Mouse (Mus musculus): ENCODE measurements at regions not wholly inside any gene's neighbourhood (a gene's known extent, or its start where the extent isn't known, plus 50 kb on each side); places are given as distances from the start of the nearest gene placed in this dataset.
A peak's percentile ranks its signal among the peaks of the same experiment; 100 is the strongest.
"Not testable (repeated sequence)": the region's sequence is repeated elsewhere in the genome, so short reads cannot be mapped to it uniquely, and the experiment has no call there.

DNA sequence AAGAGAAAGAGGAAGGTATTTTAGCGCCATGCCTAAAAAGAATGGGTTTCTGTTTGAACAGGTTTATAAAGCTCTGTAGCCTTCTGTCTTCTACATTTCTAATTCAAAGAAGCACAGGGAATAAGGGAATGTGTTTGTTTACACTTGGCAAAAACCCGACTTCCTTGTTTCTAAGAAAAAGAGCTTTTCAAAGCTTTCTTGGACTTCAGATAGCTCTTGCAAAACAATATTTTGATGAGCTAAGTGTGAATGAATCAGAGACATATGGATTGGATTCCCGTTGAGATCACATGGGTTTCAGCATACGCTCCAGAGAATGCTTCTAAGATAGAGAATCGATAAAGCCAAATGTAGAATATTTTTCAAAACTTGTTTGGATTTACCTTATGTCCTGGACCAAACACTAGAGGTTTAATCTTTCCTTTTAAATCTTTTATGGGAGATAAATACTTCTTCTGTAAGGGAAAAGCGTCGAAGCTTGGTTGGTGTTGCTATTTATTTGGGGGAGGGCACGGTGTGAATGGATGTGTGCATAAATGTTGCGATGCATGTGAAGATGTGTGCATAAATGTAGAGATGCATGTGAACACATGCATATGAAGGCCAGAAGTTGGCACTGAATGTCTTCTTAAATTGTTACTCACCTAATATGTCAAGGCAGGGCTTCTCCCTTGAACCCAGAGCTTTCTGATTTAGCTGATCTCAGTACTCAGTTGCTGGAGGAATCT lies 576.4 kb downstream of the Nyap2 start:
- DNase-seq, result no peak

DNA sequence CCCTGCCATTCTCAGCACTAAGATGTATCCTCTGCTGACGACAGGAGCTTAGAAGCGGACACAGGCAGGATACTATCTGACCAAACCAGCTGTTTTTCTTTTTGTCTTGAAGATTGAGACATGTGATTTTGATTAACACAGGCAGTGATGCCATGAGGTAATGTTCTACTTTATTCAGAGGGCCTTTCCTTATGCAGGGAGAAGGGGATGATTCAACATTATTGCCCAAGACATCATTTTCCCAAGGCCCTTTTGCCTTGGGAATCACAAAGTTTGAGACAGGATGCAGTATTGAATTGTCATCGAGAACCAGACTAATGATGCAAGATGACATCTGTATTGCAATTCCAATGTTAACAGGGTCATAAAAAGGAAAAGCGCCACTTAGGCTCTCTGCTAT lies 571.7 kb upstream of the Gm9747 start:
- DNase-seq, result no peak

DNA sequence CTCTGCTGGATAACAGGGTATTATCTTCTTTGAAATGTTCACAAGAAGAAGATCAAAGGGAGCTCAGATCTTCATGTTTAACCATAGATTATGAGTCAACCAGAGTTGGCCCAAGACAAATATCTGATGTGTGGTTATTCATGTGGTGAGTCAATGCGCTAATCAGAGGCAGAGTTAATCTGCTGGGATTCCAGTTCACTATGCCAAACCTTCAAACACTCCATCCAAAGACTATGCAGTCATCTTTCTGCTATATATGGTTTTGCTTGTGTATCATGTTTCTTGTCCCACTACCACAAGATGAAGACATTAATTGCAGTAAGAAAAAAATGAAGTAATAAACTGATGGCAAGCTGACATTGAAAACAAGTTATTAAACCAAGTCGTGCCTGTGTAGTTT lies 561.8 kb upstream of the Gm9747 start:
- DNase-seq, result no peak

DNA sequence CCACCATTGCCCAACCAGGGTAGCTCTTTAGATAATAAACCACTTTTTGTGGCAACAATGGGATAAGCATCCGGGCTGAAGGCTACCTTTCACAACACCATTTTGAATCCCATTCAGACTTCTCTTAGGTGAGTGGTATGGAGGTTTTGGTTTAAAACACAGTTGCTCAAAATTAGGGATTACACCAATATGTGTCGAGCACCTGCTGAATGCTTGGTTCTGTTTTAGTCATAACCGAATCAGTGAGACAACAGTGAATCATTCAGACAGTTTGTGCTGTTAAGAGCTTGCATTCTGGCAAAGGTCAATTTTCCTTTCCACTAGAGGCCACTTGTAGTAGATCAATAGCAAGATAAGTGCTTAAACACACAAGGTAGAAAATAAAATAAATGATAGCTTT lies 561.2 kb upstream of the Gm9747 start:
- DNase-seq, result no peak

DNA sequence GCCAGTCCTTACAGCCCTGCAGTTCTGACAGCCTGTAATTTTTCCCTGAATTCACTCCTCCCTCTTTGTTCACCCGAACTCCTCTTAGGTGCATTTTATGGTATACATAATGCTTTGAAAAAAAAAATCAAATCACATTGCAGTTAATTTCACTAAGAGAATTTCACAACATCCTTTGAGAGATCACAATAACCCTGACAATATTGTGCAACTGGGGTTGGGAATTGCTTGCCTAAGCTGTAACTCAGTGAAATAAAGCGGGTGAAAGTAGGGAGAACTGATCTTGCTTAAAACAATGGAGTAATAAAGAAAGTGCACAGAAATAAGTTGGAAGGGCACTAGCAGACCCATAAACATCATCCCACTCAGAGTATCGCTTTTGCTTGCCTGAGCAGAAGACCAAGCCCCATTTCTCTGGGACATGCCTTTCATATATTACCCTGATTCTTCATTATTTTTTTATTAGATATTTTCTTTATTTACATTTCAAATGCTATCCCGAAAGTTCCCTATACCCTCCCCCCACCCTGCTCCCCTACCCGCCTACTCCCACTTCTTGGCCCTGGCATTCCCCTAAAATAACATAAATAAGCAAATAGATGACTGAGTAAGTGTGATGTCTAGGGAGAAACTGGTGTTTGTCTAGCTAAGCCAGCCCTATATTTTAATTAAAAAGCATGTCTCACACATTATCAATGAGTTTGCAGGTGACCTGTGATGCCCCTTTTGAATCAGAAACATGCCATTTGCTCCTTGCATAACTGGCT lies 557.2 kb upstream of the Gm9747 start:
- DNase-seq, result peak in 1 of 2 experiments; percentile 4

DNA sequence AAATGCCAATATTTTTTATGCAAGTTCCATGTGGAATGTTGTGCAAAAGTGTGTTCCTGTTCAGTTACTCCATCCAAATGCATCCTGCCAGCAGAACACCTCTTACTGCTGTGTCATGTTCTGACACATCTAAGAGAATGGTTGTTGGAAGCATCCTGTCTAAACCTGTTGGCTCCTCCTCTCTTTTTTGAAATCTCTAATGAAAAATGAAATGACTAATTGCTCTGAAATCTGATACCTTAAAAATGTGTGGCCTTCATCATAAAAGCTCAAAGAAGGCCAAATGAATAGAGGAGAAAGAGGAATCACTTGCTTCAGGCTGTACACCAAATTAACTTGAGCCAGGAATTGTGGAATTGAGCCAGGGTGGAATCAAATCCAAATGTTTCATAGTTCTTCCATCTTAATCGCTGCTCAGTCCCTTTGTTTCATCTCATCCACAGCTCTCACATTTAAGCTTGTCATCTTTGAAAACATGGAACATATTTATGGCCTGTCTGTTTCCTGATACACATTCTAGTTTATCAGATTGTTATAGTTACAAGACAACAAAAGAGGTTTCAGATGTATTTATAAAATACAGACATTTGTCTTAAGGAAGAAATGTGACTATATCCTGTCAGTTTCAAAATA lies 555.0 kb upstream of the Gm9747 start:
- DNase-seq, result peak in 1 of 2 experiments; percentile 31

DNA sequence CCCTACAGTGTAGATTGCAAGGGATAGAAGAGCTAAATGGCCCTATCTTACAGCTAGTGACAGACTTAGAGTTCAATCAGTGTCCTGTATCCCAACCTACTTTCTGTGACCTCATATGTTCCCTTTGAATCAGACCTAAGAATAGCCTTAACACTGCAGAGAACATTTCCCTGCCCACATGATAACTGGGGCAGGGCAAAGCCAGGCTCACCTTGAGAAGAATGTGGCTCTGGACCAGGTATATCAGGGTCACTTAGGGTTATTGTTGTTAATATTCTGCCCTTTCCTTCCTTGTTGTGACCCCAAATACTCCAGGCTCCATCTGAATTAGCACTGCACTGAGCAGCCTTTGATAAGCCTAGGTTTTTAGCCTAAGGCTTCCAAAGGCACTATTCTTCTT lies 536.8 kb upstream of the Gm9747 start:
- DNase-seq, result no peak

DNA sequence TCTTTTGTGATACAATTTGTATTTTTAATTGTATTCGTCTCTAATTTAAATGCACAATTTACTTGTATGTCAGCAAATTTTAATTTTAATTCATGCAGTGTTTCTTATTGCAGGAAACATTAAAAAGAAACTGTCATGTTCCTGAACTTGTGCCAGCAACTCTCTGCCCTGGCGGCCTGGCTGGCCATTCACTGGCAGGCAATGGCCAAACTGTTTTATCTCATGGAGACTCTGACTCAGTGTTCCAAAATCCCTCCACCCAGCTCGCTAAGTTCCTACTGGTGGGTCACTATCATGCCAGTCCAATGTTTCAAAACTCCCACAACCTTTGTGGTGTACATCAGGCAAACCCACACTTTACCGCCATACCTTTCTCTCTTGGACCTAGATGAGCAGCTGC lies 523.7 kb upstream of the Gm9747 start:
- DNase-seq, result peak in 1 of 2 experiments; percentile 1

DNA sequence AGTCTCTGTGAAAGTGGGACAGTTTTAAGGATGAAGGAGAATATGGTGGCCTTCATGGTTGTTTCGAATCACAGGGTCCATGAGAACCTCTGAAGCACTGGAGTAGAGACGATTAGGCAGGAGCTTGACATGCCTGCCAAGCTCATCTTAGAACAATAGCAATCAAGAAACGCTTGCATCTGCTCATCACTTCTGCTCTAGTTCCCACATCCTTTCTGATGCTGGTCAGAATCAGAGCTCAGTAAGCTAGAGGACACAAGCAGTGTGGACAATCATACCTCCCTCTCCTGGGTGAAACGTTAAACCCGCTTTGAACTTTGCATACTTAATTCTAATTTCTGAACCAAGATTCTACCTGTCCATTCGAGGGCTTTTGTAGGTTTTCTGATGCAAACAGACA lies 515.8 kb upstream of the Gm9747 start:
- no peak for DNase-seq

DNA sequence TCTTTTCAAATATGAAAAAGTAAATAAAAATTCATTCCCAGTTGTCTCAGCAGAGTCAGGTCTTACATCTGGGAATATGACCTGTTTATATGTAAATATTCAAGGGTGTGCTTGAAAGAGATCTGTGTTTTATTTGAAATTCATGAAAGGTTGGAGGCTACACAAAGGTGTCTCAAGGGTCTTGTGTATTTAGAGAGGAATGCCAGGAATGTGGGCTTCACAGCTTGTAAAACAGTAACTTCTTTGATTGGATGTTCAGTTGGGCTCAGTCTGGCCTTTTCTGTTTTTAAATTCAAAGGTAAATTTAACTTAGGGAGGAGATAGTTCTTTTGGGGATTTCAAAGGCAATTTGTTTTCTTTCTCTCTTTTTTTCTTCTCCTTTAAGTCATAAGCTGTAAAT lies 514.7 kb upstream of the Gm9747 start:
- DNase-seq, result no peak

DNA sequence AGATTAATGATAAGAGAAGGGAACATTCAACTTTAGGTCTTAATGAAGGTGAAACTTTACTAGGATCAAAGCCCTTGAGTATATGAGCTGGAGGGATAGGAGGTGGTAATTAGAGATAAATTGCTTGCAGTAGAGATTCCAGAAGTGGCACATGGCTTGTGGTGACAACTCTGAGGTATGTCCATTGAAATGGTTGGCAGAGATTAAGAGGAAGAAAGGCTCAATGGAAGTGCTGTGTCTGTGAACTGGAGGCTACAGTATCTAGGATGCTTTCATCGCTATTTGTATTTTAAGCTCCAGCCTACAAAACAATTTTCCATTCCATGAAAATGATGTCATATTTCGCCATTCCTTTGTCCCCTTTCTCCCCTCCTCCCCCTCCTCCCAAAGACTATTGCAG lies 508.1 kb upstream of the Gm9747 start:
- DNase-seq, result no peak

DNA sequence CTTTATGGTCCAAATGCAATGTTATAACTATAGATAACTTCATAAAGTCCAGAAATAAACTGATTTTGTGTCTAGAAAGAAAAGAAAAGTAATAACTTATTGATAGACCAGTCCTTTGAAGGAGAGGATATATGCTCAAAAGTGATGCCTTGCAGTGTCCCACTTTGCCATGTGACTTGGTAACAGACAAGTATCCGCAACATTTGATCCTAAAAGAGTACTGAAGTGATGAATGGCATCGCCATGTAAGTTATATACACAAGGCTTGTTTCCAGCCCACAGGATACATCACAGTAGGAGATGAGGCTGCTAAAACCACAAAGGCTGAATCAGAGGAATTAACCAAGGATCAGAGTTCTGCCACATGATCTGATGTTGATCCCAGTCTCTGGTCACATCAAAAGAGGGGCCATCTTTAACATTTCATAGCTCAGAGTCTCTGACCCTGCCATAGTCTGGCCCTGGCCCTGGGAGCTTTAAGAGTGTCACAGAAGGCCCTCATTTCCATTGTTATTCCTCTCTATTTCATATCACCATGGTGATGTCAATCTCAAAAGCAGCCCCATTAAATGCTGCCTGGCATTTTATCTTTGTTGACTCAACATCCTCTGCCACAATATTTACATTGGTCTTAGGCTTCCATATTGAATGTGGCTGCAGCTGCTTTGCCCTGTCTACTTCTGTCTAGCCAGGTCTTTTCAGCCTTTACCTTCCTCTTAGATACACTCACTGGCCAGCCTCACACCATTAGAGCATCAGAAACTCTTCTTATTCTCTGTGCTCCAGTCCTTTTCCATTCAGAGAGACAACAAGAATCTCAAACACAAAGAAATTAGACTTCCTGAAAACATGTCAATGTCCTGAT lies 506.4 kb upstream of the Gm9747 start:
- DNase-seq, result no peak

DNA sequence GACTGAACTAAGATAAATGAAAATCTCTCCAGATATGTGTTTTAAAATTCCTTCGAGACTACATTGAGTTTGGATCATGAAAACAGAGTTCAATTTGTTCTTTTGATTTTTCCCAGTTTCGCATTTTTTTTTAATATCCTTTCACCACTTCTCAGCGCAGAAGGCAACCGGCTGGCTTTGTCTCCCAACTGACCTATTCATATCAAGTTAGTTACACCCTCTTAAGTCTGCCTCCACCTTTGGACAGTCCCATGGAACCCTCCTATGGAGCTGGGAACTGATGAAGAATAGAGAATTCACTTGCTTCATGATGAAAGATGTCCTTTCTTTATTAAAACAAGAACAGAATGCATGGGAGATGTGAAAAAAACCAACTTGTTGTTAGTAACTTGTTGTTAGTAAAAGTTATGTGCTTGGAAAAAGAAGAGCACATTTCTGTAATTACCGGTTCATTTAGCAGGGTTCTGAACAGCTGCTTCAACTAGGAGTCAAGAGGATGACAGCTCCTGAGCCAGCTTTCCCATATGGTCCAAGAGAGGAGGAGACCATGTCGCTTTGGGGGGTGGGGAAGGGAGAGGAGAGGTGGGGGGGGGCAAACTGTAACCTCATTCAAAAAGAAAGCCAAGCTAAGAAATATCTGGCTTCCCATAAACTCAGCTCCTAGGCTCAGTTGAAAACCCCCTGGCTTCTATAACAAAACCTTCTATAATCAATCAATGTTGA lies 495.6 kb upstream of the Gm9747 start:
- DNase-seq, result no peak

DNA sequence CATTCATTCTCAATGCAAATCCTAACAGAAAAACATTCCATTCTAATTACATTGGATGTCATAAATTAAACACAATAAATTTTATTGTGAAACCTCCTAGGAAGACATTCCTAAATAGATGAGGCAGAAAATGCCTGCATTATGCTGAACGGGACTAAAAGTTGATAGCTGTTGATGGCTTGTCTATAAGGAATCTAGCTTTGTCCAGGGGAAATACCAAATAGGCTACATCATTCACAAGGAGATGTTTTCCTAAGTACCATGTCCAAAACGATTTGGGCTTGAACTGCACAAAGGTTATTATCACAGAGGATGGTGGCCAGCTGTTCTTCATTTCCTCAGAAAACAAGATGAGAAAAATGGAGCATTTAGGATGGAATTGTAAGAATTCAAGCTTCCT lies 494.5 kb upstream of the Gm9747 start:
- no peak for DNase-seq

DNA sequence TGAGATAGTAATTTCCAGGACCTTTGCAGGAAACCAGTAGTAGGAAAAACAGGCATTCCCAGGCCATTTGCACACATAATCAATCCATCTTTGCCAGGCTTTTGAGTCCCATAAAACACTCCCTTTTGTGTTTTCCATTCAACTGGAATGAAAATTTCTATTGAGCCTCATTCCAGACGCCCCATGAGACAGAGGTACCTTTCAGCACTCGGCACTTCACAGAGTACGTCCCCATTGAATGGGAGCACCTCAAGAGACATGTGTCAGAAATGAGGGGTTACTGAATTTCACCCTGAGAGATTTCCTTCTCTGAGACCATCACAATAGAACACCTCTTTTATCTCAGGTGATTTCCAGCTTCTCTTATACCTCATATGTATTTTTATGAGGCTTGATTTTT lies 493.5 kb upstream of the Gm9747 start:
- no peak for DNase-seq

DNA sequence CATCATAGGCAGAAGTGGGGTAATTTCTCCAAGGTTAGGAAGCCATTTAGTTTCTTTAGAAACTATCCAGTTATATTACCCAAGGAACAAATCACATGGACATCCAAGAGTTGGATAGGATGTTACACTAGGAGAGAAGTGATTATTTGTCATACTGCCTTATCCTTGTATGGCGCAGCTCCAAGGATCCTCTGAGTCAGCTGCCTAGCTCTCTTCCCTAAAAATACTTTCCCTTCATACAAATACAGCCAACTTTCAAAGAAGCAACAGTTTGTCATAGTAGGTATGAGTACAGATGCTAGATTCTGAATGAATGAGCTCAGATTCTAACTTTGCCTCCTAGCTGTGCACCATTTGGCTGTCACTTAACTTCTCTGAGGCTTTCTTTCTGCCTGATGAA lies 492.9 kb upstream of the Gm9747 start:
- DNase-seq, result no peak

DNA sequence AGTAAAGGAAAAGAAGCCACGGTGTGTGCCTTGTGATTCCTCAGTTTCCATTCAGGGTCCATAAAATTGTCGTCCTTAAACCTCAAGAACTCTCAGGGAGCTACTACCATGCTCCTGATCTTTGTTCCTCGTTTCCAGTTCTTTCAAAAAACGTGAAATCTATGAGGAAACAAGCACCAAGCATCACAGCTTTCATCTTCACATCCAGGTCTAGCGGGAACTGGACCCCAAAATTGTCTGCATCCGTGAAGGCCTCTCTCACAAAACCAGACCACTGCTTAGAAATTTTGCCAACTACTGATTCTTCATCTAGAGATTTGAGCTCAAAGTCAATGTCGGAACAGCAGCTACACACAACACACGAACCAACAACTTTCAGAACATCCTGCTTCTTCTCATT lies 491.0 kb upstream of the Gm9747 start:
- DNase-seq, result not testable (repeated sequence)

DNA sequence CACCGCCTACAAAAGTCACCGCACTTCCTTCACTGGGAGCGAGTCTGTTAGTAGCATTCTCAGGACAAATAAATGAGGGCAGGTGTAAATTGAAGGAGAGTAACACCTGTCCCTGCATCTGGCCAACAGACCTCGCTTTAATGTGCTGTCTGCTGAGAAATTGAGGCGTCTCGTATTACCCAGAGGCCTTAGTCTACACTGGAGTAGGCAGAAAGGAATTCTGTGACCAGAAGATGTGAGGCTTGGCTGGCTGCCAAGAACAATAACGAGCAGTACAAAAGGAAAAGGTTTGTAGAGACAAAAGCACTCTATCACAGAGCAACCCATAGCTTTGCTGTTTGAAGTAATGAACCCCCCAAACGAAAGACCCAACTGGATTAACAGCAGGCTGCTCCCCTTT lies 488.4 kb upstream of the Gm9747 start:
- peak; percentile 45 to 62 for DNase-seq

DNA sequence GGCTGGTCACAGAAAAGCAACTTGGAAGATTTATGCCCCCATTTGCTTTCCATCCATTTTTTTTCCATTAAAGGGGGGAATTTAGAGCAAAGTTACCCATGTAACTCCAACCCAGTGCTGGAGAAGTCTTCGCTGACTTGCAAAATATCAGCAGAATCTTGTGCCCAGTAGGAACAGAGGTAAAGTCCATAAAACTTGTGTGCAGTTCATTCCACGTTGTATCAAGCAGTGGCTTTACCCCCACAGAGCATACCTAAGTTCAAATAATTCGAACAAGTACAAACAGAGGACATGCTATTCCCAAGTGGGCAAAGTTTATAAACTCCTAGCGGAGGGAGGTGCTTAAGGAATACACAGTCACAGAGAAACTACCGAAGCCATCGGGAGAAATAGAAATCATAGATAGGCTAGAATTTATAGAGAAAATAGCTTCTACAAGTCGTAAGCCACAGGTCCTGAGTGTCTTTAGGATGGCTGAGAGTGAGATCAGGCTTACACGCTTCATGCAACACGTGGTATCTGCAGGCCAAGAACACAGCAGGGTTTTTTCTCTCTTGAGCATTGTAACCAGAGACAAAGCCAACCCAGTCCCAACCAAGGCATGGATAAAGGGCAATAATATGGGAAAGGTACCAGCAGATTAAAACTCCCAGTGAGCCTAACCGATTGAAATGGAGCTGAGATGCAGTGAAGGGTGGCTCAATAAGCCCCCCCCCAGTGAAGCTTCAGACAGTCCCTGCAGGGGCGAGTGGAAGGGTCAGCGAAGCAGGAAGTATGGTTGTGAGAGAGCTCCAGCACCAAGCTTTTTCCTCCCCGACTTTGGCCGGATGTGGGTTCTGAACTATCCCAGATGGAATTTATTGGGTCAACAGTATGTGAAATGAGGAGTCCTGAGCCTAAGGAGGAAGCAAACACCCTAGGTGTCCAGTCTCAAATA lies 487.6 kb upstream of the Gm9747 start:
- no peak for DNase-seq

DNA sequence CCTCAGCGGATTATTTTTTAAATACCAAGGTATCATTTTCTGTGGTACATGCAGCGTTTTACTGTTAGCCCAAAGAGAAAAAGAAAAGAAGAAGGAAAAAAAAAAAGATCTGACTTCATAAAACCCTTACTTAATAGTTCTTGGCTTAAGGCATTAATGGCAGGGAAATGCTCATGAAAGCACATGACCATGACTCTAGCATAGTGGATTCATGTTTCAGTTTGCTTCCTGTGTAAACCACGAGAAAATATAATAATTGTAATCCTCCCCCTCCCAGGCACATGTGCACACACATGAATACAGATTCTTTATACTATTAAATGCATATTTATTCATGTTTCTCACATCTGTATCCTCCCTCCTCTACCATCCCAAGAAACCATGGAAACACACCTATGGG lies 486.9 kb upstream of the Gm9747 start:
- no peak for DNase-seq

DNA sequence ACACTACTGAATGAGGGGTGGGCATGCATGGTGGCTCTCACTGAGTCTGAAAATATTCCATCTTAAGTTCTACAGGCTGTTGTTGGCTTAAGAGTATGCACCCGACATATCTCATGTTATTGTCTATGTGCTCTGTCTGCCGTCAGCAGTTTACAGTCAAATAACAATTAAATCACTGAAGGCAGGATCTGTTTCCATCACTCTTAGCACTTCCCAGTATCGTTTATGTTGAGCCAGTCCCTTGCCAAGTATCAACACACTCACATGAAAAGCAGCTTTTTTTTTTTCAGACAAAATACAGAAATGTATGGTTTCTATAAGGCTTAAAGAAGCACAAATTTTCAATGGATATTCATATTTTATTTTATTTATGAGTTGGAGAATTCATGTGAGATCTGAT lies 485.9 kb upstream of the Gm9747 start:
- DNase-seq, result no peak

Measured in lung, adult 18-20 months (tissue).